Mouse (Mus musculus) liver, embryonic 12.5 days (tissue): ENCODE measurements around the gene Rgs11. TPM values are rescaled to one million over a fixed set of nuclear protein-coding genes. Genes with fewer than 3 reads are reported as not detected.

ENCODE experiments used
- ATAC-seq: fragments of 200-750 bp; cut with Nextera tagmentation; 2 replicates; pipeline ENCODE4 v1.8.0; 2017; ENCODE audit warnings: moderate number of reproducible peaks, mild to moderate bottlenecking, moderate library complexity
- H3K27ac ChIP-seq: fragments of 300-500 bp; sonication (generic); 2 replicates; pipeline ENCODE4 v1.5.1; 2016; ENCODE audit warnings: mild to moderate bottlenecking
- H3K27me3 ChIP-seq: fragments of 300-500 bp; sonication (generic); replicated peaks from 2 replicates; pipeline ENCODE4 v1.6.1; 2016; ENCODE audit warnings: mild to moderate bottlenecking, moderate library complexity
- H3K36me3 ChIP-seq: fragments of 300-500 bp; sonication (generic); 2 replicates; pipeline ENCODE4 v1.6.1; 2016; ENCODE audit warnings: mild to moderate bottlenecking, moderate library complexity
- H3K4me1 ChIP-seq: fragments of 300-500 bp; sonication (generic); 2 replicates; pipeline ENCODE4 v1.6.1; 2016
- H3K4me2 ChIP-seq: fragments of 300-500 bp; sonication (generic); 2 replicates; pipeline ENCODE4 v1.6.1; 2016; ENCODE audit warnings: mild to moderate bottlenecking, moderate library complexity
- H3K4me3 ChIP-seq: fragments of 300-500 bp; sonication (generic); 2 replicates; pipeline ENCODE4 v1.5.1; 2016; ENCODE audit warnings: mild to moderate bottlenecking, moderate library complexity
- H3K9ac ChIP-seq: fragments of 300-500 bp; sonication (generic); 2 replicates; pipeline ENCODE4 v1.6.1; 2016; ENCODE audit warnings: mild to moderate bottlenecking, moderate library complexity
- H3K9me3 ChIP-seq: fragments of 300-500 bp; sonication (generic); replicated peaks from 2 replicates; pipeline ENCODE4 v1.6.1; 2016; ENCODE audit warnings: mild to moderate bottlenecking, moderate library complexity
- WGBS: fragments of 180-500 bp; shearing (Covaris S2); methylation state at CpG from one replicate; pipeline ENCODE4 v1.1.7; 2016; ENCODE audit not compliant: insufficient replicate concordance; 5-methylcytosine and 5-hydroxymethylcytosine counted together
- polyA plus RNA-seq: library from polyadenylated mRNA; unstranded; fragments of >200 nt; fragmentation: Nextera tagmentation; extraction: Ambion mirVana; gene quantifications from 2 replicates; pipeline ENCODE4 v1.2.1, GENCODE M21; 2016

Gene Rgs11
- polyA plus RNA-seq, 1 experiment from 2014 or later, result 1.0 TPM

GRCm38 (mm10) chr17:26200831-26201705 lies 1.7 kb upstream of the Rgs11 start:
- WGBS, result under 1% methylated on average over 83 of the region's 92 CpGs
- peaks cover 77% of the 10 kb centered on the region for H3K4me1 ChIP-seq
- peaks cover 27% of the 10 kb centered on the region for H3K36me3 ChIP-seq
- peak; percentile 82 for ATAC-seq
- peaks cover 69% of the 10 kb centered on the region for H3K27me3 ChIP-seq
- H3K9me3 ChIP-seq, result no peaks in the 10 kb centered on the region
- peak overlapping the region; percentile 76 for H3K9ac ChIP-seq
- H3K4me2 ChIP-seq, result peak overlapping the region; percentile 96
- H3K27ac ChIP-seq, result peak overlapping the region; percentile 76
- H3K4me3 ChIP-seq, result peak overlapping the region; percentile 67

GRCm38 (mm10) chr17:26201998-26202397 lies 753 bp upstream of the Rgs11 start:
- Histone ChIP-seq H3K4me3 (no peak overlapping the region), H3K4me2 (peak overlapping the region; percentile 96), H3K4me1 (peaks cover 71% of the 10 kb centered on the region), H3K9ac (peak overlapping the region; percentile 76; the same call in 1 of the 2 replicates), H3K27ac (peak overlapping the region; percentile 60), H3K9me3 (no peaks in the 10 kb centered on the region), H3K27me3 (peaks cover 77% of the 10 kb centered on the region), H3K36me3 (peaks cover 17% of the 10 kb centered on the region)
- no peak for ATAC-seq

GRCm38 (mm10) chr17:26203321-26203811 lies 615 bp downstream of the Rgs11 start:
- Histone ChIP-seq H3K27ac (no peak overlapping the region), H3K36me3 (peaks cover 4% of the 10 kb centered on the region; the same call in 1 of the 2 replicates), H3K9ac (peak overlapping the region; percentile 51), H3K4me3 (peak overlapping the region; percentile 56), H3K27me3 (peaks cover 91% of the 10 kb centered on the region), H3K4me2 (peak overlapping the region; percentile 96), H3K9me3 (no peaks in the 10 kb centered on the region), H3K4me1 (peaks cover 57% of the 10 kb centered on the region)
- no peak for ATAC-seq
- 2% methylated on average over 30 of the region's 30 CpGs for WGBS

- Histone ChIP-seq H3K4me3 (no peak overlapping the region), H3K9ac (no peak overlapping the region), H3K36me3 (no peaks in the 10 kb centered on the region), H3K9me3 (no peaks in the 10 kb centered on the region), H3K27ac (no peak overlapping the region), H3K27me3 (peaks cover 84% of the 10 kb centered on the region), H3K4me1 (peaks cover 44% of the 10 kb centered on the region), H3K4me2 (no peak overlapping the region)
- ATAC-seq, result no peak
- WGBS, result 23% methylated on average over 11 of the region's 11 CpGs
Observed at GRCm38 (mm10) chr17:26204766-26205165, 2.0 kb downstream of the Rgs11 start.

- no peak for ATAC-seq
- no peak overlapping the region for H3K4me2 ChIP-seq
- WGBS, result 31% methylated on average over 1 of the region's 1 CpGs
- H3K36me3 ChIP-seq, result no peaks in the 10 kb centered on the region
- H3K9me3 ChIP-seq, result no peaks in the 10 kb centered on the region
- H3K9ac ChIP-seq, result no peak overlapping the region
- peaks cover 27% of the 10 kb centered on the region for H3K4me1 ChIP-seq
- H3K27ac ChIP-seq, result no peak overlapping the region
- peaks cover 76% of the 10 kb centered on the region for H3K27me3 ChIP-seq
- no peak overlapping the region for H3K4me3 ChIP-seq
Observed at GRCm38 (mm10) chr17:26206392-26206791, 3.6 kb downstream of the Rgs11 start.

GRCm38 (mm10) chr17:26207686-26208085 lies 4.9 kb downstream of the Rgs11 start, which contains the start of gene Arhgdig:
Gene Arhgdig, minus strand, starts transcription at chr17:26207786.
- Histone ChIP-seq H3K4me3 (no peak within 1 kb of the TSS), H3K9me3 (no peaks in the 10 kb centered on the region), H3K4me2 (no peak within 1 kb of the TSS), H3K27ac (no peak within 1 kb of the TSS), H3K36me3 (no peaks in the 10 kb centered on the region), H3K27me3 (peaks cover 65% of the 10 kb centered on the region), H3K9ac (no peak within 1 kb of the TSS), H3K4me1 (peaks cover 14% of the 10 kb centered on the region)
- WGBS, result 79% methylated on average over 12 of the region's 12 CpGs
- ATAC-seq, result no peak

GRCm38 (mm10) chr17:26212241-26212640 lies 9.5 kb downstream of the Rgs11 start:
- H3K27me3 ChIP-seq, result peaks cover 37% of the 10 kb centered on the region; the same call in 1 of the 2 replicates
- H3K4me1 ChIP-seq, result no peaks in the 10 kb centered on the region
- no peak overlapping the region for H3K27ac ChIP-seq
- peaks cover 2% of the 10 kb centered on the region; the same call in 1 of the 2 replicates for H3K36me3 ChIP-seq
- no peaks in the 10 kb centered on the region for H3K9me3 ChIP-seq
- no peak overlapping the region for H3K4me2 ChIP-seq
- 76% methylated on average over 7 of the region's 7 CpGs for WGBS
- no peak overlapping the region for H3K9ac ChIP-seq
- no peak for ATAC-seq
- H3K4me3 ChIP-seq, result no peak overlapping the region

GRCm38 (mm10) chr17:26212681-26213080 lies 9.9 kb downstream of the Rgs11 start:
- Histone ChIP-seq H3K27me3 (peaks cover 37% of the 10 kb centered on the region; the same call in 1 of the 2 replicates), H3K27ac (no peak overlapping the region), H3K4me2 (no peak overlapping the region), H3K9ac (no peak overlapping the region), H3K4me3 (no peak overlapping the region), H3K4me1 (no peaks in the 10 kb centered on the region), H3K36me3 (peaks cover 2% of the 10 kb centered on the region; the same call in 1 of the 2 replicates), H3K9me3 (no peaks in the 10 kb centered on the region)
- 74% methylated on average over 11 of the region's 11 CpGs for whole genome bisulfite sequencing
- no peak for ATAC-seq

GRCm38 (mm10) chr17:26221508-26221907 lies 18.8 kb downstream of the Rgs11 start:
- H3K27me3 ChIP-seq, result peaks cover 40% of the 10 kb centered on the region; the same call in 1 of the 2 replicates
- no peak overlapping the region for H3K4me2 ChIP-seq
- no peaks in the 10 kb centered on the region for H3K9me3 ChIP-seq
- 57% methylated on average over 2 of the region's 2 CpGs for WGBS
- ATAC-seq, result no peak
- H3K27ac ChIP-seq, result no peak overlapping the region
- H3K4me1 ChIP-seq, result peaks cover 4% of the 10 kb centered on the region
- no peak overlapping the region for H3K4me3 ChIP-seq
- no peaks in the 10 kb centered on the region; the same call in 1 of the 2 replicates for H3K36me3 ChIP-seq
- H3K9ac ChIP-seq, result no peak overlapping the region

GRCm38 (mm10) chr17:26225150-26225549 lies 22.4 kb downstream of the Rgs11 start:
- Histone ChIP-seq H3K27me3 (0 out of 2 replicates have a peak, but pooled peaks cover 18% of the 10 kb centered on the region), H3K4me3 (no peak overlapping the region), H3K36me3 (no peaks in the 10 kb centered on the region), H3K4me1 (peaks cover 4% of the 10 kb centered on the region), H3K27ac (no peak overlapping the region), H3K9ac (no peak overlapping the region), H3K4me2 (no peak overlapping the region), H3K9me3 (no peaks in the 10 kb centered on the region)
- ATAC-seq, result no peak
- 68% methylated on average over 12 of the region's 12 CpGs for WGBS

- Histone ChIP-seq H3K4me2 (no peak overlapping the region), H3K36me3 (0 out of 2 replicates have a peak, but pooled peaks cover 3% of the 10 kb centered on the region), H3K27me3 (no peaks in the 10 kb centered on the region), H3K4me3 (no peak overlapping the region), H3K9ac (no peak overlapping the region), H3K9me3 (no peaks in the 10 kb centered on the region), H3K27ac (no peak overlapping the region), H3K4me1 (peaks cover 4% of the 10 kb centered on the region)
- WGBS, result 62% methylated on average over 5 of the region's 5 CpGs
- ATAC-seq, result no peak
Observed at GRCm38 (mm10) chr17:26229776-26230175, 27.0 kb downstream of the Rgs11 start.

- Histone ChIP-seq H3K36me3 (0 out of 2 replicates have a peak, but pooled peaks cover 3% of the 10 kb centered on the region), H3K4me1 (peaks cover 14% of the 10 kb centered on the region), H3K9ac (no peak overlapping the region), H3K27ac (no peak overlapping the region), H3K27me3 (no peaks in the 10 kb centered on the region), H3K9me3 (no peaks in the 10 kb centered on the region), H3K4me2 (no peak overlapping the region), H3K4me3 (no peak overlapping the region)
- no peak for ATAC-seq
- 65% methylated on average over 5 of the region's 5 CpGs for WGBS
Observed at GRCm38 (mm10) chr17:26231156-26231555, 28.4 kb downstream of the Rgs11 start.
